Mouse (Mus musculus) large intestine, adult 2 months (tissue): ENCODE measurements around the gene Ccdc148. TPM values are rescaled to one million over a fixed set of nuclear protein-coding genes. Genes with fewer than 3 reads are reported as not detected.

Experiments used
- DNase-seq: peaks from one replicate; pipeline ENCODE4 v3.0.0-alpha.2; 2012; ENCODE audit warnings: low read depth, low spot score
- WGBS: fragments of 180-500 bp; shearing (Covaris S2); methylation state at CpG from one replicate; pipeline ENCODE4 v1.1.7; 2018; 5-methylcytosine and 5-hydroxymethylcytosine counted together
- polyA plus RNA-seq: library from polyadenylated mRNA; depleted of rRNA; stranded (reverse); fragments of >200 nt; gene quantifications from 2 replicates; pipeline ENCODE4 v1.2.3, GENCODE M21; 2012

Ccdc148 gene
- polyA plus RNA-seq, 1 experiment = 0.09 TPM

- no peak for DNase-seq
- 57% methylated on average over 2 of the region's 2 CpGs for WGBS
These were observed 203.6 kb downstream of the Ccdc148 start for GRCm38 (mm10) chr2:58956770-58957300.

DNA sequence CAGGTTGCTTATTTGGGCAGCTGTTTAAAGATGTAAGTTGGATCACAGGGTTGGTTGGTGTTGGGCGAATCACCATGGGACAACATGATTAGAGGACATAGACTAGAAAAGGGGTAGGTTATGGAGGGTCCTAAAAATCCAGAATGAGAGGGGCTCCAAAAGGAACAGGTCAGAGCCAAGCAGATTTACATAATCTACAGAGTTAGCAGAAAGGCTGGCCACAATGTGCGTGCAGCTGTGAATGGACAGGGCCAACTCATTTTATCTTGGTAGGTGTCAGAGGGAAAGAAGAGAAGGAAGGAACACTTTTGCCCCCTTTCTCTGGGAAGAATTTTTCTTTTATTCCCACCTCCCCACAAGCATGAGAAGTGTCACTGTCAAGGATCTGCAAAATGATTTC lies 204.1 kb downstream of the Ccdc148 start:
- WGBS = 94% methylated on average over 2 of the region's 2 CpGs
- no peak for DNase-seq

- no peak for DNase-seq
- 84% methylated on average over 3 of the region's 3 CpGs for WGBS
These were observed 208.4 kb downstream of the Ccdc148 start for GRCm38 (mm10) chr2:58952101-58952500.

DNA sequence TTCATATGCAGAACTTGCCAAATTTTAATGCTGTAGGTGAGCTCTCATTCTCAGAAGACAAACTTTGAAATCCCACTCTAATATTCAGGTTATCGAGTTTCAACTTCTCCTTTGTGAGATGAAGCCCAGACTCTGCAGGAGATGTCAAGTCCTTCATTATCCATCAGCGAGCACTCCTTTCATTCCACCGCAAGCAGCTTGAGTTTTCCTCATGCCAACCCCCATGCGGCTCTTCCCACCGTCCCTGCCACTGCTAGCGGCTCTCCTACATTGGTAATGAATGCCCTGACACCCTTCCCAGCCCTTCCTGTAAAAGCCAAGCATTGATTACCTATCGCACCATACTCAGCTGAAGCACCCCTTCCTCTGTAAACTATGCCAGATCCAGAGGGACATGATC lies 211.7 kb downstream of the Ccdc148 start:
- no peak for DNase-seq
- 90% methylated on average over 7 of the region's 7 CpGs for WGBS

- WGBS = 83% methylated on average over 4 of the region's 4 CpGs
- no peak for DNase-seq
These were observed 219.1 kb downstream of the Ccdc148 start for GRCm38 (mm10) chr2:58941361-58941760.

DNA sequence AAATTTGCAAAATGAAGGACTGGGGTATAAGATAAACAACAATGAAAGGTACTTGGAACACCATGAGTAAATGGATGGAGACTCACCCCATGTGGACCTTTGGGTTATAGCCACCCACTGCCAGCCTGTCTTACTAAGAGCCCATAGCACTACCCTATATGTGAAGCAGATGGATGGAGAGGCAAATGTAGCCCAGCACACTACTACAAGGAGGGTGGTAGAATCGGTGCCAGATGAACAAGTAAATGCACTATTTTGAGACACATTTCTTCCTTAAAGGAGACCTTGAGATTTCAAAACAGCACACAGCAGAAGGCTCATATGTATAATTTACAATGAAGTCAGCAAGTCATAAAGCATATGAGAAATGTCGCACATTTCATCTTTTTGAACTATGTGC lies 234.9 kb downstream of the Ccdc148 start:
- WGBS = 91% methylated on average over 2 of the region's 2 CpGs
- DNase-seq = no peak

DNA sequence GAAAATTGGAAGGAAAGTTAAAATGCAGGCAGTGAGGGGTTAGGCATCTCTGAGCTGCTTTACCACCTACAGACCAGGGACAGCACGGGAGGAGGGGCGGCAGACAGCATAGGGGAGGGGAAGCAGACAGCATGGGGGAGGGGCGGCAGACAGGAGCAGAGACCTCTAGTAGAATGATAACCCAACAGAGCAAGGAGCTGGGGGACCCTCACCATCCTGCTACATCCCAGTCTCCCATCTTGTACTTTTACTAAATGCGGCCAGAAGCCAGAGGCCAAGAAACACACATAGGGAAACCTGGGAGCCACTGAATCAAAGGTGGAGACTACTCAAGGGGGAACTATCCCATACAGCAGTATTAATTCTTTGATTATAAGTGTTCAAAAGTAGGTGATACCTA lies 242.1 kb downstream of the Ccdc148 start:
- DNase-seq = no peak
- 78% methylated on average over 4 of the region's 4 CpGs for WGBS

DNA sequence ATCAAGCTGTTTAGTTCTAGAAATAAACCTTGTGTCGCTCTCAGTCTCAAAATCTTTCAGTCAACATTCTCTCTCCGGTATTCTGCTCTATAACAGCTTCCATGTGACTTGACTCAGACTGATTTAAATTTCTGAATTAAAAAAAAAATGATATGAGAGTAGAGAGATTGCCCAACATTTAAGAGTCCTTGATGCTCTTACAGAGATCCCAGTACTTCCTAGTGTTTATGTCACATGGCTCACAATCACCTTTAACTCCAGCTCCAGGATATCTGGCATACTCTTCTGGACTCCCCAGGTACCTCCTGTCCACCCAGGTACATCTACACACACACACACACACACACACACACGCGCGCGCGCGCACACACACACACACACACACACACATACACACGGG lies 248.1 kb downstream of the Ccdc148 start:
- no peak for DNase-seq
- 94% methylated on average over 9 of the region's 9 CpGs for WGBS

DNA sequence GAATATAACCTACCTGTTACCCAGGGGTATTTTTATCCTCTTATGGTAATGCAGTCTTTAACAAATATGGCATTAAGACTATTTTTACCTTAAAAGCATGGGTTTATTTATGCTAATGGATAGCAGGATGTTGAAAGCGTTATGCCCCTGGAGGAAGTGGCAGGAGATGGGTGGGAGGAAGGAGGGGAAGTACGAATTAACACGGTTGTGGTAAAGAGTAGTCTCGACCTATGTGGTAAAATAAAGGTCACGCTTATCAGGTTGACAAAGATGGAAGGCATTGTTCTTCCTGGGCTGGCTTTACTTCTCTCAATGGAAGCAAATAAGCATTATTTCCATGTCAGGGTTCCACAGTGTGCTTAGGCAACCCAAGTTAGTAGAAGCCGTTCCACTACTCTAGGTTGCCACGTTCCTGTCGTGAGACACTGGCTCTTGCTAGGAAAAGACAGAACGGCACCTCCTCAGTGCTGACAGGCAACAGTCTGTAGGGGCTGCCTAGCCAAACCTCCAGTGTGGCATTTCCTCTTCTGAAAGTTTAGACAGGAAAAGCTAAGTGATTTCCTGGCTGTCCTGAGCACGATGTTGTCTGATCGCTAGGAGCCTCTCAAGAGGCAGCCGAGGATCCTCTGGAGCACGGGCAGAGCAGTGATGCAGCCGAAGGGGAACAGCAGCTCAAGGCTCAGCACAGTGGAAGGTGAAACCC lies 253.5 kb downstream of the Ccdc148 start:
- DNase-seq = no peak
- 49% methylated on average over 14 of the region's 14 CpGs for WGBS

- WGBS = 74% methylated on average over 4 of the region's 4 CpGs
- no peak for DNase-seq
These were observed 255.4 kb downstream of the Ccdc148 start for GRCm38 (mm10) chr2:58905057-58905456.

- no peak for DNase-seq
- WGBS = 59% methylated on average over 3 of the region's 3 CpGs
These were observed 280.6 kb downstream of the Ccdc148 start for GRCm38 (mm10) chr2:58879876-58880275.

- no peak for DNase-seq
- WGBS = 88% methylated on average over 5 of the region's 5 CpGs
These were observed 301.3 kb downstream of the Ccdc148 start, which contains the start of gene Gm11099 for GRCm38 (mm10) chr2:58859134-58859533. Gm11099 (plus strand) TSS chr2:58859434.

- DNase-seq = no peak
- 7% methylated on average over 10 of the region's 10 CpGs for WGBS
These were observed 316.0 kb downstream of the Ccdc148 start for GRCm38 (mm10) chr2:58844499-58844898.

DNA sequence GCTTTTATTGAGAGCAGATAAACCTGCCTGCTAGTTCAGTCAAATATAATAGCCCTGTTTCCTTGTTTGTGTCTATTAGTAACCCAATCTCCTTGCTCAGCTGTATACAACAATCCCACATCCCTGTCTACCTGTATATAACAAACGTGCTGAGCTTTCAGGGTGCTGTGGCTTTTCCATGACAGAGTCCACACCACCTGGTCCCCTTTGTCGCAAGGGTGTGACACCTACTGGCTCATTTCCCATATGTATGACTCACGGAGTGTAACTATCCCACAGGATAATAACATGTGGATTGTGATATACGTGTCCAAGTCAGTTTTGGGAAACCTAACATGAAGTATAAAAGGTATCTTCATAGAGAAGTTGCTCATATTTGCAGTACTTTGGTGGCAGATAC lies 318.0 kb downstream of the Ccdc148 start:
- peak; percentile 83 for DNase-seq
- WGBS = 27% methylated on average over 4 of the region's 4 CpGs

DNA sequence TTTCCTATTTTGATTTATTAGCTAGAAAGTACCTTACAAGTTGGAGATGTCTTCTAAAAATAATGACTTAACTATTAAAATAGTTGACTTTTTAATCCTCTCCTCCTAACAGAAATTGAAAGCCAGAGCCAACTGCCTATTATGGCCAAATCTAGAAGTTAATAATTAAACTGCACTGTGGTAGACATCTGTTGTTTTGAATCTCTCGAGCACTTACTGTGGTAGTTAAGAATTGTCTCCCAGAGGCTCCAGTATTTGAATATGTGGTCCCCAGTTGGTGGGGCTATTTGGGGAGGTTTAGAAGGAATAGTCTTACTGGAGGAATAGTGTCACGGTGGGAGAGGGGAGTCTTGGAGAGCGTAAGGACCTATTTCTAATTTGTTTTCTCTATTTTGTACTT lies 319.5 kb downstream of the Ccdc148 start:
- 32% methylated on average over 3 of the region's 3 CpGs for WGBS
- DNase-seq = no peak

DNA sequence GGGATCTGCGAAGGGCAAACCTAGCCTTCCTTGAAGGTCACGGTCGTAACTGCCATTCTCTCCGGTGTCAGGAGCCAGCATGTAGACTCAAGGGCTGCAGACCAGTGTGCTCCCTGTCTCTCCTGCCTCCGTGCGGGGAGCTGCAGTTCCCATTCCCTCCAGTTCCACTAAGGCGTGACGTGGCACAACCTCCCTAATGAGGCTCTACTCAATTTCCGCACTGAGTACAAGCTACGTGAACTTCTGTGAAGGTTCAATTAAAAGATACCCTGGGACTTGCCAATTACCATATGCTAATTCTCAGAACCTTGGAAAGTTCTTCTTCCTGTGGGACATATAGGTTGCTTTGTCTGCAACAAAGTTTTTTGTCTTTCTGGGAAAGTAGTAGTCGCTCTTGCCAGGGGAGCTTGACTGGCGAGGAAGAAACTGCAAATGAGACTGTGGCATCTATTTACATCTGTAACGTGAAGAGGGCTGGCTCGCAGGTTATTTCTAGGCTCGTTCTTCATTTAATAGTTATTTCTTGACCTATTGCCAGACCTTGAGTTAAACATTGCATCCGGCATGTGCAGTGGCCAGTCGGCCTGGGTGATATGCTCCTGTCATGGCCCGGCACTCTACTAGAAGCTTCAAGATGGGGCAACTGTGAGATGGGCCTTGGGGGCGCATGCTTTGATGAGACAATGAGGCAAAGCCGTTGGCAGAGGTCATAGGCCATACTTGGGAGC lies 328.1 kb downstream of the Ccdc148 start:
- no peak for DNase-seq
- 89% methylated on average over 20 of the region's 20 CpGs for WGBS

GRCm38 (mm10) chr2:58829981-58830742 lies 330.3 kb downstream of the Ccdc148 start:
- 24% methylated on average over 7 of the region's 7 CpGs for WGBS
- no peak for DNase-seq

DNA sequence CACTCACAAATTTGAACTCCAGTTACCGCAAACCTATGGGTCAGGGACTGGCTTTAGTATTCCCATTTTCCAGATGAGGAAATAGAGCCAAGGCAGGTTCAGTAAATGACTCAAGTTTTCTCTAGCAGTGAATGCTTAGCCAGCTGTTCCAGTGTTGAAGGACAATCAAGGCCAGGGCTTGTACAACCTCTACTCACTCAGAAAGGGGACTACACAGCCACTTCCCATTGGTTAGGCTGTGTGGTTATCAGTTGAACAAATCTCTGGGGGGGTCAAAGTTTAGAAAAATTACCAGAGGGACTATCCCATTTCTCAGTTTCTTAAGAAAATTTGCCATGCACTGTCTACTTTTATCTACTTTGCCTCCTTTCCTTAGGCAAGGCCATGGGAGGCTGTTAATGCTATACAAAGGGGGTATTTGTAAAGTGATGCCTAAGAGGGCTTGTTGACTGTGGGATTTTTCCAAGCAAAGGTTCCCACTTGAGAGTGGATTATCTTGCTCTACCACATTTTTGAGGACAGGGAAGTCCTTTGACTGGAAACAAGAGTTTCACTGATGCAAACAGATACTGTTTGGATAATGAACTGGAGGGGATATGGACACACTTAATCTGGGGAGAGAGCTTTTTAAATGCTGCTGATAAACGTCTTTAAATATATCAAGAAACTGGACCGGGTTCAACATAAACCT lies 331.4 kb downstream of the Ccdc148 start:
- no peak for DNase-seq
- WGBS = 47% methylated on average over 3 of the region's 3 CpGs

DNA sequence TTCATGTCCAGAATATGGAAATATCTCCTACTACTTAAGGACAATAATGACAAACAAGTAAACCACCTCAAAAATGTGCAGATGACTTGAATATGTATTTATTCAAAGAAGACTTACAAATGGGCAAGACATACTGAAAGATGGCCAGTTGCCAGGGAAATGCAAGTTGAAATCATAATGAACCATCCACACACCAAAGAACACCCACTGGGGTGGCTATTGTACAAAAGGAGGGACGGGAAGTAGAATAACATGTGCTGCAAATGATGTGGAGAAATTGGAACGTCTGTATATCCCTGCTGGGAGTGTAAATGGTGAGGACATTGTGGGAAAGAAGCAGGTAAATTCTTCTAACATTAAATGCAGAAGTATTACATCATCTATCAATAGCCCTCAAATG lies 347.5 kb downstream of the Ccdc148 start:
- DNase-seq = no peak
- WGBS = 65% methylated on average over 2 of the region's 2 CpGs

GRCm38 (mm10) chr2:58799623-58800022 lies 360.9 kb downstream of the Ccdc148 start:
- no peak for DNase-seq
- 82% methylated on average over 5 of the region's 5 CpGs for WGBS
